10 mouse cellular contexts compared by ENCODE assay signal in the genomic region with DNA sequence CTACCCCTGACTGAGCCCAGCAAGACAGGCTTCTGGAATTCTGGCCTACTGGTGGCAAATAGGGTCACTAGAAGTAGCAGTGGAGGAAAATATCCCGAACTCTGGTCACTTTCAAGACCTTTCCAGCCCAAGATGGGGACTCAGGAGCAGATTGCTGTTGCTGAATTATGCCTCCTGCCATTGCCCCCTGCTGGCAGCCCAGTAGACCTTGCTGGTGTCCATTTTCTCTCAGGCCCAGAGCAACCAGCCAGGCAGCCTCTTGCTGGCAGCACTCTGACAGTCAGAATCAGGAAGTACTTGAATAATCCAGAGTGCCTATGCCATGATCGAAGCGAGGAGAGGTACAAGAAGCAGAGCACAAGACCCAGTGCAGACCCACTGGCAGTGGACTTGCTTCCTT. TPM values are rescaled to one million over a fixed set of nuclear protein-coding genes. Genes with fewer than 3 reads are reported as not detected.
DNase-seq lines count a peak whose midpoint lies in the region; ATAC-seq and TF ChIP-seq lines count a peak whose summit lies in the region.
"Had no signal": no experiment of that assay in that cellular context is flagged by ENCODE, and none has a peak within 500 bp of the region (broad histone marks: within the 10 kb centered on the region; RNA-seq: fewer than 3 reads in every experiment).

No protein-coding gene starts in this region.

- 49% methylated on average over 3 of the region's 3 CpGs for WGBS in liver, postnatal 0 days (ENCODE audit: insufficient replicate concordance)
- 79% methylated on average over 3 of the region's 3 CpGs for WGBS in forebrain, embryonic 13.5 days

- TF ChIP-seq CTCF in liver, postnatal 0 days (IDR thresholded peaks at IDR 0.05; ENCODE audit: low read depth), result peak; percentile 63

- TF ChIP-seq EP300 in liver, postnatal 0 days (IDR thresholded peaks at IDR 0.05; ENCODE audit: low read depth), result no peak

- ATAC-seq in liver, postnatal 0 days, result no peak
- ATAC-seq in forebrain, embryonic 13.5 days, result no peak

- H3K9ac ChIP-seq in liver, postnatal 0 days (replicated peaks), result no peak overlapping the region
- H3K9ac ChIP-seq in forebrain, embryonic 13.5 days, result no peak overlapping the region
- H3K9ac ChIP-seq: liver, embryonic 15.5 days had no signal

- DNase-seq in adrenal gland, postnatal 14 days, result peak; percentile 52
- no peak for DNase-seq in adrenal gland, adult 2 months
- DNase-seq in ovary, postnatal 36 days (ENCODE audit: low spot score), result peak; percentile 33
- no peak for DNase-seq in ovary, postnatal 14 days (ENCODE audit: low spot score)
- peak; percentile 52 for DNase-seq in liver, postnatal 0 days
- DNase-seq in thymus, postnatal 14 days, result peak; percentile 40
- DNase-seq in spleen, adult 18-20 months, result no peak

- no peak overlapping the region for H3K4me3 ChIP-seq in liver, postnatal 0 days (ENCODE audit: low read depth, low read length)
- H3K4me3 ChIP-seq in forebrain, embryonic 13.5 days, result no peak overlapping the region
- H3K4me3 ChIP-seq: erythroblast, embryonic 14.5 days; liver, embryonic 15.5 days had no signal

- no peak overlapping the region for H3K27ac ChIP-seq in liver, postnatal 0 days (ENCODE audit: low read depth)
- H3K27ac ChIP-seq in forebrain, embryonic 13.5 days, result no peak overlapping the region
- H3K27ac ChIP-seq: liver, embryonic 15.5 days had no signal

- H3K36me3 ChIP-seq in liver, postnatal 0 days (replicated peaks; ENCODE audit: insufficient read depth, low read length), result no peaks in the 10 kb centered on the region
- no peaks in the 10 kb centered on the region for H3K36me3 ChIP-seq in forebrain, embryonic 13.5 days (ENCODE audit: poor library complexity, severe bottlenecking)
- H3K36me3 ChIP-seq: liver, embryonic 15.5 days had no signal

- H3K9me3 ChIP-seq in liver, postnatal 0 days (ENCODE audit: low read length), result no peaks in the 10 kb centered on the region
- H3K9me3 ChIP-seq in forebrain, embryonic 13.5 days (replicated peaks), result no peaks in the 10 kb centered on the region
- H3K9me3 ChIP-seq: liver, embryonic 15.5 days had no signal

- no peaks in the 10 kb centered on the region for H3K4me1 ChIP-seq in liver, postnatal 0 days (ENCODE audit: insufficient read depth)
- H3K4me1 ChIP-seq in forebrain, embryonic 13.5 days, result peaks cover 8% of the 10 kb centered on the region; the same call in 1 of the 2 replicates
- H3K4me1 ChIP-seq: liver, embryonic 15.5 days had no signal

- H3K27me3 ChIP-seq in liver, postnatal 0 days (ENCODE audit: insufficient read depth, low read length), result no peaks in the 10 kb centered on the region
- H3K27me3 ChIP-seq in forebrain, embryonic 13.5 days, result no peaks in the 10 kb centered on the region

- H3K4me2 ChIP-seq in liver, postnatal 0 days (ENCODE audit: low read depth, low read length), result no peak overlapping the region
- no peak overlapping the region for H3K4me2 ChIP-seq in forebrain, embryonic 13.5 days
- H3K4me2 ChIP-seq: liver, embryonic 15.5 days had no signal

RNA-seq across cellular contexts. Expression of gene Pnck, which starts 4.4 kb away (rescaled TPM):
- 6.1 and 8.4 TPM in 2 replicates for total RNA-seq in adrenal gland, postnatal 14 days (2021)
- 1 to 10 TPM; 6.1 to 7.1 TPM for total RNA-seq in adrenal gland, adult 2 months (2021)
- polyA plus RNA-seq in adrenal gland, adult 2 months (2012; rRNA removed), result 6.3 and 10.9 TPM in 2 replicates
- 0.61 and 0.66 TPM in 2 replicates for polyA plus RNA-seq in liver, postnatal 0 days (2015; fragmentation: Nextera tagmentation; extraction: Ambion mirVana)
- polyA plus RNA-seq in forebrain, embryonic 13.5 days (2015; fragmentation: Nextera tagmentation; extraction: Ambion mirVana), result 57.5 and 66.5 TPM in 2 replicates
- polyA plus RNA-seq: erythroblast, embryonic 14.5 days had no signal

RNA-seq across cellular contexts. Expression of gene Dusp9, which starts 16.3 kb away (rescaled TPM):
- total RNA-seq in adrenal gland, postnatal 14 days (2021), result 0.30 and 0.74 TPM in 2 replicates
- total RNA-seq in adrenal gland, adult 2 months (2021), result under 1 TPM; 0.26 to 0.66 TPM
- 0.33 and 0.40 TPM in 2 replicates for polyA plus RNA-seq in adrenal gland, adult 2 months (2012; rRNA removed)
- 3.9 and 4.2 TPM in 2 replicates for polyA plus RNA-seq in liver, postnatal 0 days (2015; fragmentation: Nextera tagmentation; extraction: Ambion mirVana)
- polyA plus RNA-seq in forebrain, embryonic 13.5 days (2015; fragmentation: Nextera tagmentation; extraction: Ambion mirVana), result 0.90 and 1.5 TPM in 2 replicates

RNA-seq across cellular contexts. Expression of gene Slc6a8, which starts 17.4 kb away (rescaled TPM):
- total RNA-seq in adrenal gland, postnatal 14 days (2021), result 38.8 and 42.2 TPM in 2 replicates
- 100 to 1,000 TPM in 1 of 2 experiments, 10 to 100 TPM in 1; 73.8 to 137 TPM for total RNA-seq in adrenal gland, adult 2 months (2021)
- 82.6 and 101 TPM in 2 replicates for polyA plus RNA-seq in adrenal gland, adult 2 months (2012; rRNA removed)
- 0.72 and 0.81 TPM in 2 replicates for polyA plus RNA-seq in liver, postnatal 0 days (2015; fragmentation: Nextera tagmentation; extraction: Ambion mirVana)
- 6.2 and 6.4 TPM in 2 replicates for polyA plus RNA-seq in forebrain, embryonic 13.5 days (2015; fragmentation: Nextera tagmentation; extraction: Ambion mirVana)
- polyA plus RNA-seq: erythroblast, embryonic 14.5 days had no signal

Comparison
In these comparisons a context has a peak if more than half of its experiments do, and no peak if none do; other contexts are left out.
1. DNase-seq: peak in adrenal gland, postnatal 14 days (single experiment), ovary, postnatal 36 days (single experiment), liver, postnatal 0 days (single experiment) and thymus, postnatal 14 days (single experiment); none in adrenal gland, adult 2 months (single experiment), ovary, postnatal 14 days (single experiment) and spleen, adult 18-20 months (0 of 2).
2. RNA of gene Slc6a8, which starts 17.4 kb away (polyA plus RNA-seq): 82.6 to 101 TPM in adrenal gland, adult 2 months; 6.2 to 6.4 TPM in forebrain, embryonic 13.5 days and 0.72 to 0.81 TPM in liver, postnatal 0 days; every median in the first group is over 10 times any median in the second.